Mouse (Mus musculus) left cerebral cortex, postnatal 25 days (tissue): Measurements from ENCODE around the gene Triobp. TPM values are rescaled to one million over a fixed set of nuclear protein-coding genes. Genes with fewer than 3 reads are reported as not detected.
"Not testable (repeated sequence)": the region's sequence is repeated elsewhere in the genome, so short reads cannot be mapped to it uniquely, and the experiment has no call there.

Experiments used
- DNase-seq, 2 experiments: peaks; one replicate each; pipeline ENCODE4 v3.0.0; 2022; ENCODE audit warnings: low spot score in 2 of 2, mixed read lengths in 1 of 2
- intact Hi-C: fragments of 180-260 bp; cut with DNase I; formaldehyde crosslinking; loops from one replicate; pipeline ENCODE4 v1.15.1; 2025
- total RNA-seq, 2 experiments: library from RNA; stranded (reverse); gene quantifications; 2 replicates each; pipeline ENCODE4 v1.2.3; 2021

Triobp gene
- total RNA-seq, 2 experiments from 2014 or later = 16.4 to 16.8 TPM

GRCm38 (mm10) chr15:79025687-79026308, 78.3 kb downstream of the Triobp start:
- peak in 1 of 2 experiments; percentile 43 for DNase-seq
- intact Hi-C loops = no loop called here

- intact Hi-C loops = no loop called here
- no peak for DNase-seq
These were observed 79.2 kb downstream of the Triobp start for GRCm38 (mm10) chr15:79026511-79027290.

- intact Hi-C loops = no loop called here
- no peak for DNase-seq
These were observed 80.0 kb downstream of the Triobp start for GRCm38 (mm10) chr15:79027291-79028205.

- DNase-seq = peak; percentile 93 to 94
- intact Hi-C loops = no loop called here
These were observed 80.8 kb downstream of the Triobp start, which contains the start of gene H1f0 for GRCm38 (mm10) chr15:79028237-79028738. H1f0 (plus strand) TSS chr15:79028450.

- no peak for DNase-seq
- intact Hi-C loops = no loop called here
These were observed 81.4 kb downstream of the Triobp start for GRCm38 (mm10) chr15:79028823-79029484.

GRCm38 (mm10) chr15:79029519-79030241, 82.2 kb downstream of the Triobp start:
- intact Hi-C loops = no loop called here
- DNase-seq = no peak

GRCm38 (mm10) chr15:79030551-79031435, 83.3 kb downstream of the Triobp start:
- peak; percentile 84 to 94 for DNase-seq
- intact Hi-C loops = no loop called here

GRCm38 (mm10) chr15:79031908-79032307, 84.4 kb downstream of the Triobp start:
- intact Hi-C loops, DNase-seq: not testable (repeated sequence)

GRCm38 (mm10) chr15:79037913-79038328, 90.4 kb downstream of the Triobp start:
- intact Hi-C loops = loop anchor here (2.0 kb wide), 1 partner anchor 33 kb away; no protein-coding TSS in a partner anchor
- peak; percentile 63 to 71 for DNase-seq

- intact Hi-C loops = no loop called here
- no peak for DNase-seq
These were observed 90.8 kb downstream of the Triobp start for GRCm38 (mm10) chr15:79038331-79038730.

- peak; percentile 47 to 50 for DNase-seq
- intact Hi-C loops = no loop called here
These were observed 91.3 kb downstream of the Triobp start for GRCm38 (mm10) chr15:79038853-79039252.

GRCm38 (mm10) chr15:79040501-79041416, 93.2 kb downstream of the Triobp start:
- no peak for DNase-seq
- intact Hi-C loops = no loop called here

GRCm38 (mm10) chr15:79041585-79041984, 94.1 kb downstream of the Triobp start, which contains the start of gene Galr3:
Galr3 (plus strand) TSS chr15:79041885.
- intact Hi-C loops = no loop called here

GRCm38 (mm10) chr15:79042721-79043491, 95.4 kb downstream of the Triobp start:
- DNase-seq = peak; percentile 66 to 68
- intact Hi-C loops = no loop called here

More at GRCm38 (mm10) chr15:79041585-79041984, 94.1 kb downstream of the Triobp start, which contains the start of gene Galr3:
- DNase-seq = no peak

GRCm38 (mm10) chr15:79044837-79045236, 97.3 kb downstream of the Triobp start:
- no peak for DNase-seq
- intact Hi-C loops = no loop called here

- no peak for DNase-seq
- intact Hi-C loops = no loop called here
These were observed 100.7 kb downstream of the Triobp start for GRCm38 (mm10) chr15:79048186-79048585.
